Mouse (Mus musculus) T-cell, adult 2 months (primary cell): ENCODE measurements around the gene Mcu.

Experiments
- DNase-seq: peaks from one replicate; pipeline ENCODE4 v3.0.0; 2022; ENCODE audit warnings: low spot score

The Mcu gene

GRCm38 (mm10) chr10:59429448-59430135, 186.9 kb downstream of the Mcu start:
- no peak for DNase-seq

GRCm38 (mm10) chr10:59426371-59426770, 190.1 kb downstream of the Mcu start:
- no peak for DNase-seq

- no peak for DNase-seq
Measured at GRCm38 (mm10) chr10:59425369-59425768, 191.1 kb downstream of the Mcu start.

- DNase-seq = no peak
Measured at GRCm38 (mm10) chr10:59424453-59424852, 192.0 kb downstream of the Mcu start.

- DNase-seq = no peak
Measured at GRCm38 (mm10) chr10:59419516-59419915, 197.0 kb downstream of the Mcu start.

GRCm38 (mm10) chr10:59416623-59417022, 199.9 kb downstream of the Mcu start:
- DNase-seq = no peak

GRCm38 (mm10) chr10:59413711-59414110, 202.8 kb downstream of the Mcu start:
- no peak for DNase-seq

GRCm38 (mm10) chr10:59410264-59410663, 206.2 kb downstream of the Mcu start:
- DNase-seq = no peak

GRCm38 (mm10) chr10:59408499-59408898, 208.0 kb downstream of the Mcu start:
- no peak for DNase-seq

GRCm38 (mm10) chr10:59403793-59404149, 212.7 kb downstream of the Mcu start:
- DNase-seq = no peak

GRCm38 (mm10) chr10:59402899-59403792, 213.3 kb downstream of the Mcu start, which contains the start of gene Pla2g12b:
Gene Pla2g12b, plus strand, starts transcription at chr10:59403660.
- DNase-seq = no peak
